Mouse (Mus musculus) naive thymus-derived CD4-positive, alpha-beta T cell, adult 5 months (primary cell): ENCODE data around the gene Ptbp2. TPM values are rescaled to one million over a fixed set of nuclear protein-coding genes. Genes with fewer than 3 reads are reported as not detected.

Source experiments
- polyA plus RNA-seq: library from polyadenylated mRNA; unstranded; fragments of 100-300 nt; shearing (Covaris generic); gene quantifications from one replicate; pipeline ENCODE4 v1.2.1, GENCODE M21; 2017

Ptbp2 gene
- polyA plus RNA-seq = 31.9 TPM

DNA sequence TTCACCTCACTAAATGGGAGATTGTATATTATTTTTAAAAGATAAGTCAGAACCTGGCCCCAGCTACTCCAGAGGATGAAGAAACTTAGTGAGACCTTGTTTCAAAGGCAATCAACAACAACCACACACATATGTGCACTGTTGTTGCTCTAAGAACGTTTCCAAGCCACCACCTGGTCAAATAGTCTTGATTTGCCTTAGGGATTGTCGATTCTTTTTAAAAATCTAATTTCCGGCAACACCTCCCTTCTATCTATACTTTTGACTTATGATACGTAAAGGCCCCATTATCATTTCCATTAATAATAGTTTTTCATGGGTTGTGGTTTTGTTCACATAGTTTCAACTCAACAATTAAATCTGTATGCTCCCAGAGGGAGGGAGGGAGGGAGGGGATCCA is at the start of gene Ptbp2:
Ptbp2 (minus strand) TSS at position 101 of the 400 bp plus-strand sequence.

